Mouse (Mus musculus): ENCODE data around the gene Olfr1361. TPM values are rescaled to one million over a fixed set of nuclear protein-coding genes. Genes with fewer than 3 reads are reported as not detected.

Olfr1361 gene
- polyA plus RNA-seq, 1 experiment from 2014 or later: not detected

GRCm38 (mm10) chr13:21642418-21642817 is 20.8 kb downstream of the Olfr1361 start, which contains the start of gene Olfr11:
Gene Olfr11, minus strand, starts transcription at chr13:21642518.
- Histone ChIP-seq H3K9me3 (ENCODE audit: low read depth, low read length) (no peaks in the 10 kb centered on the region), H3K27me3 (ENCODE audit: insufficient read depth, low read length) (no peaks in the 10 kb centered on the region), H3K4me2 (no peak within 1 kb of the TSS), H3K36me3 (ENCODE audit: insufficient read depth) (no peaks in the 10 kb centered on the region), H3K9ac (no peak within 1 kb of the TSS), H3K4me1 (ENCODE audit: insufficient read depth) (no peaks in the 10 kb centered on the region), H3K4me3 (ENCODE audit: low read depth, low read length) (no peak within 1 kb of the TSS), H3K27ac (ENCODE audit: low read depth) (no peak within 1 kb of the TSS)
- no peak for ATAC-seq (ENCODE audit: insufficient read depth)
- 86% methylated on average over 2 of the region's 2 CpGs for WGBS
- no peak for TF ChIP-seq CTCF (IDR thresholded peaks at IDR 0.05; ENCODE audit: low read depth)
- DNase-seq: no peak

- Histone ChIP-seq H3K9me3 (ENCODE audit: low read depth, low read length) (no peaks in the 10 kb centered on the region), H3K4me2 (no peak within 1 kb of the TSS), H3K27ac (ENCODE audit: low read depth) (no peak within 1 kb of the TSS), H3K4me1 (ENCODE audit: insufficient read depth) (no peaks in the 10 kb centered on the region), H3K4me3 (ENCODE audit: low read depth, low read length) (no peak within 1 kb of the TSS), H3K27me3 (ENCODE audit: insufficient read depth, low read length) (no peaks in the 10 kb centered on the region), H3K9ac (no peak within 1 kb of the TSS), H3K36me3 (ENCODE audit: insufficient read depth) (no peaks in the 10 kb centered on the region)
- DNase-seq: no peak
- no peak for ATAC-seq (ENCODE audit: insufficient read depth)
- no peak for TF ChIP-seq CTCF (IDR thresholded peaks at IDR 0.05; ENCODE audit: low read depth)
Measured at GRCm38 (mm10) chr13:21613922-21614321, 49.3 kb downstream of the Olfr1361 start, which contains the start of gene Olfr1362. Gene Olfr1362, minus strand, starts transcription at chr13:21614022.

Other genes with a start within 250 kb of the Olfr1361 start
- 2.3 and 2.6 TPM in 2 replicates for gene Pgbd1, start 222.3 kb downstream of the Olfr1361 start, polyA plus RNA-seq (2014; fragmentation: Nextera tagmentation; extraction: Ambion mirVana)
- 26.6 and 27.6 TPM in 2 replicates for gene Zscan26, start 209.7 kb downstream of the Olfr1361 start, polyA plus RNA-seq (2014; fragmentation: Nextera tagmentation; extraction: Ambion mirVana)
- 3.1 and 3.4 TPM in 2 replicates for gene Nkapl, start 194.9 kb downstream of the Olfr1361 start, polyA plus RNA-seq (2014; fragmentation: Nextera tagmentation; extraction: Ambion mirVana)
- 3.4 and 3.5 TPM in 2 replicates for gene Zkscan4, start 184.5 kb downstream of the Olfr1361 start, polyA plus RNA-seq (2014; fragmentation: Nextera tagmentation; extraction: Ambion mirVana)
- not detected in 2 replicates for gene Gm10065, start 183.9 kb downstream of the Olfr1361 start, polyA plus RNA-seq (2014; fragmentation: Nextera tagmentation; extraction: Ambion mirVana)
- gene AK157302, start 168.2 kb downstream of the Olfr1361 start, polyA plus RNA-seq (2014; fragmentation: Nextera tagmentation; extraction: Ambion mirVana): 0.74 and 0.96 TPM in 2 replicates
- gene Gm11273, start 162.0 kb downstream of the Olfr1361 start, polyA plus RNA-seq (2014; fragmentation: Nextera tagmentation; extraction: Ambion mirVana): 6.6 and 7.6 TPM in 2 replicates
- gene Zkscan8, start 132.3 kb downstream of the Olfr1361 start, polyA plus RNA-seq (2014; fragmentation: Nextera tagmentation; extraction: Ambion mirVana): 10.1 and 10.5 TPM in 2 replicates
- 0.14 and 0.41 TPM in 2 replicates for gene Olfr1366, start 120.6 kb downstream of the Olfr1361 start, polyA plus RNA-seq (2014; fragmentation: Nextera tagmentation; extraction: Ambion mirVana)
- gene Olfr1535, start 103.5 kb downstream of the Olfr1361 start, polyA plus RNA-seq (2014; fragmentation: Nextera tagmentation; extraction: Ambion mirVana): 0.09 TPM in 1 of 2 replicates, not detected in the other
- gene Olfr1364, start 81.6 kb downstream of the Olfr1361 start, polyA plus RNA-seq (2014; fragmentation: Nextera tagmentation; extraction: Ambion mirVana): not detected in 2 replicates
- not detected in 2 replicates for gene Olfr1362, start 49.4 kb downstream of the Olfr1361 start, polyA plus RNA-seq (2014; fragmentation: Nextera tagmentation; extraction: Ambion mirVana)
- gene Olfr11, start 20.9 kb downstream of the Olfr1361 start, polyA plus RNA-seq (2014; fragmentation: Nextera tagmentation; extraction: Ambion mirVana): not detected in 2 replicates
- not detected in 2 replicates for gene Olfr1360, start 14.0 kb upstream of the Olfr1361 start, polyA plus RNA-seq (2014; fragmentation: Nextera tagmentation; extraction: Ambion mirVana)
- gene Olfr1359, start 34.7 kb upstream of the Olfr1361 start, polyA plus RNA-seq (2014; fragmentation: Nextera tagmentation; extraction: Ambion mirVana): not detected in 2 replicates
- gene Hist1h2bl, start 52.8 kb upstream of the Olfr1361 start, polyA plus RNA-seq (2014; fragmentation: Nextera tagmentation; extraction: Ambion mirVana): 3.8 and 6.9 TPM in 2 replicates
- 40.4 and 42.9 TPM in 2 replicates for gene Hist1h2ai, start 53.0 kb upstream of the Olfr1361 start, polyA plus RNA-seq (2014; fragmentation: Nextera tagmentation; extraction: Ambion mirVana)
- 13.9 and 23.8 TPM in 2 replicates for gene Hist1h3h, start 54.3 kb upstream of the Olfr1361 start, polyA plus RNA-seq (2014; fragmentation: Nextera tagmentation; extraction: Ambion mirVana)
- 4.9 and 8.0 TPM in 2 replicates for gene Hist1h2bm, start 58.7 kb upstream of the Olfr1361 start, polyA plus RNA-seq (2014; fragmentation: Nextera tagmentation; extraction: Ambion mirVana)
- 0.96 and 2.2 TPM in 2 replicates for gene Hist1h4j, start 71.7 kb upstream of the Olfr1361 start, polyA plus RNA-seq (2014; fragmentation: Nextera tagmentation; extraction: Ambion mirVana)
- gene Hist1h4k, start 87.1 kb upstream of the Olfr1361 start, polyA plus RNA-seq (2014; fragmentation: Nextera tagmentation; extraction: Ambion mirVana): 6.4 and 8.8 TPM in 2 replicates
- 16.8 and 20.4 TPM in 2 replicates for gene Hist1h2ak, start 90.4 kb upstream of the Olfr1361 start, polyA plus RNA-seq (2014; fragmentation: Nextera tagmentation; extraction: Ambion mirVana)
- gene Hist1h2bn, start 90.7 kb upstream of the Olfr1361 start, polyA plus RNA-seq (2014; fragmentation: Nextera tagmentation; extraction: Ambion mirVana): 2.0 and 3.1 TPM in 2 replicates
- 18.5 and 19.7 TPM in 2 replicates for gene Hist1h1b, start 117.2 kb upstream of the Olfr1361 start, polyA plus RNA-seq (2014; fragmentation: Nextera tagmentation; extraction: Ambion mirVana)
- gene Hist1h3i, start 120.0 kb upstream of the Olfr1361 start, polyA plus RNA-seq (2014; fragmentation: Nextera tagmentation; extraction: Ambion mirVana): 237 and 252 TPM in 2 replicates
- 7.2 and 8.9 TPM in 2 replicates for gene Hist1h2an, start 123.8 kb upstream of the Olfr1361 start, polyA plus RNA-seq (2014; fragmentation: Nextera tagmentation; extraction: Ambion mirVana)
- 2.0 and 3.4 TPM in 2 replicates for gene Hist1h2bp, start 124.1 kb upstream of the Olfr1361 start, polyA plus RNA-seq (2014; fragmentation: Nextera tagmentation; extraction: Ambion mirVana)
- gene Hist1h2bq, start 146.8 kb upstream of the Olfr1361 start, polyA plus RNA-seq (2014; fragmentation: Nextera tagmentation; extraction: Ambion mirVana): 24.4 and 25.8 TPM in 2 replicates
- gene Hist1h2ao, start 147.1 kb upstream of the Olfr1361 start, polyA plus RNA-seq (2014; fragmentation: Nextera tagmentation; extraction: Ambion mirVana): 1.9 TPM in 1 of 2 replicates, not detected in the other
- not detected in 2 replicates for gene Hist1h4m, start 148.4 kb upstream of the Olfr1361 start, polyA plus RNA-seq (2014; fragmentation: Nextera tagmentation; extraction: Ambion mirVana)
- gene Hist1h4n, start 168.8 kb upstream of the Olfr1361 start, polyA plus RNA-seq (2014; fragmentation: Nextera tagmentation; extraction: Ambion mirVana): 31.8 and 32.5 TPM in 2 replicates
- gene Hist1h2ap, start 170.1 kb upstream of the Olfr1361 start, polyA plus RNA-seq (2014; fragmentation: Nextera tagmentation; extraction: Ambion mirVana): 5,437 and 5,439 TPM in 2 replicates
- gene Hist1h2br, start 170.4 kb upstream of the Olfr1361 start, polyA plus RNA-seq (2014; fragmentation: Nextera tagmentation; extraction: Ambion mirVana): 26.4 and 28.5 TPM in 2 replicates

Measured in lung, embryonic 14.5 days (tissue).